Mouse (Mus musculus) liver, adult 2 months (tissue): Measurements from ENCODE around the gene Gdnf. TPM values are rescaled to one million over a fixed set of nuclear protein-coding genes. Genes with fewer than 3 reads are reported as not detected.

Experiments used
- DNase-seq: peaks from one replicate; pipeline ENCODE4 v3.0.0-alpha.2; 2011; ENCODE audit warnings: low read depth, low spot score; ENCODE audit errors: extremely low read depth
- H3K27ac ChIP-seq: fragments of 200-500 bp; replicated peaks from 2 replicates; pipeline ENCODE4 v1.5.1; 2012; ENCODE audit warnings: low read depth, mild to moderate bottlenecking, control low read depth, inconsistent platforms, low read length; ENCODE audit not compliant: insufficient read depth
- H3K27me3 ChIP-seq: fragments of 200-500 bp; 2 replicates; pipeline ENCODE4 v1.6.1; 2012; ENCODE audit warnings: mild to moderate bottlenecking, moderate library complexity, low read length, inconsistent platforms; ENCODE audit not compliant: control insufficient read depth, insufficient read depth
- H3K36me3 ChIP-seq: fragments of 200-500 bp; 2 replicates; pipeline ENCODE4 v1.6.1; 2012; ENCODE audit warnings: low read length, inconsistent platforms; ENCODE audit not compliant: control insufficient read depth, insufficient read depth
- H3K4me1 ChIP-seq: fragments of 200-500 bp; 2 replicates; pipeline ENCODE4 v1.6.1; 2011; ENCODE audit warnings: low read length; ENCODE audit not compliant: control insufficient read depth, insufficient read depth
- H3K4me3 ChIP-seq: fragments of 200-500 bp; 2 replicates; pipeline ENCODE4 v1.5.1; 2011; ENCODE audit warnings: low read depth, mild to moderate bottlenecking, control low read depth, low read length, moderate library complexity; ENCODE audit not compliant: insufficient read depth
- H3K79me2 ChIP-seq: fragments of 200-500 bp; 2 replicates; pipeline ENCODE4 v1.6.1; 2012; ENCODE audit warnings: inconsistent platforms, mild to moderate bottlenecking, low read length, moderate library complexity; ENCODE audit not compliant: control insufficient read depth, insufficient read depth
- H3K9ac ChIP-seq: fragments of 200-500 bp; 2 replicates; pipeline ENCODE4 v1.6.1; 2012; ENCODE audit warnings: low read depth, mild to moderate bottlenecking, control low read depth, inconsistent platforms, low read length
- CTCF ChIP-seq: fragments of 200-500 bp; IDR thresholded peaks from 2 replicates; pipeline ENCODE4 v1.5.1; 2011; ENCODE audit warnings: low read depth, low read length, control low read depth
- POLR2A ChIP-seq: fragments of 200-500 bp; IDR thresholded peaks from 2 replicates; pipeline ENCODE4 v1.6.1; 2011; ENCODE audit warnings: low read length, control low read depth; ENCODE audit not compliant: insufficient read depth; ENCODE audit errors: extremely low read depth
- WGBS: fragments of 180-500 bp; shearing (Covaris S2); methylation state at CpG from one replicate; pipeline ENCODE4 v1.1.7; 2018; 5-methylcytosine and 5-hydroxymethylcytosine counted together
- polyA plus RNA-seq: library from polyadenylated mRNA; depleted of rRNA; stranded (reverse); fragments of >200 nt; gene quantifications from 2 replicates; pipeline ENCODE4 v1.2.3, GENCODE M21; 2012
- total RNA-seq: library from RNA; depleted of rRNA; stranded (reverse); fragments of >200 nt; gene quantifications from 2 replicates; pipeline ENCODE4 v1.2.3, GENCODE M21; 2014

Gene Gdnf
- total and polyA plus RNA-seq, 2 experiments: not detected

- TF ChIP-seq CTCF: no peak
- TF ChIP-seq POLR2A: no peak
- Histone ChIP-seq H3K36me3 (no peaks in the 10 kb centered on the region), H3K27ac (no peak overlapping the region), H3K9ac (no peak overlapping the region), H3K27me3 (peaks cover 22% of the 10 kb centered on the region; the same call in 1 of the 2 replicates), H3K4me1 (no peaks in the 10 kb centered on the region; the same call in 1 of the 2 replicates), H3K4me3 (no peak overlapping the region), H3K79me2 (no peaks in the 10 kb centered on the region)
- WGBS: 1% methylated on average over 35 of the region's 36 CpGs
- no peak for DNase-seq
Measured at GRCm38 (mm10) chr15:7815521-7815944, 4.9 kb downstream of the Gdnf start.

GRCm38 (mm10) chr15:7823886-7824285 lies 13.2 kb downstream of the Gdnf start:
- H3K4me1 ChIP-seq: no peaks in the 10 kb centered on the region
- no peak overlapping the region for H3K27ac ChIP-seq
- DNase-seq: no peak
- peaks cover 3% of the 10 kb centered on the region; the same call in 1 of the 2 replicates for H3K27me3 ChIP-seq
- H3K9ac ChIP-seq: no peak overlapping the region
- H3K4me3 ChIP-seq: no peak overlapping the region
- 56% methylated on average over 6 of the region's 6 CpGs for WGBS
- no peaks in the 10 kb centered on the region for H3K36me3 ChIP-seq
- no peaks in the 10 kb centered on the region for H3K79me2 ChIP-seq
- TF ChIP-seq CTCF: no peak
- TF ChIP-seq POLR2A: no peak

- DNase-seq: no peak
- Histone ChIP-seq H3K9ac (no peak overlapping the region), H3K36me3 (no peaks in the 10 kb centered on the region), H3K27me3 (no peaks in the 10 kb centered on the region), H3K4me1 (no peaks in the 10 kb centered on the region), H3K27ac (no peak overlapping the region), H3K4me3 (no peak overlapping the region), H3K79me2 (no peaks in the 10 kb centered on the region)
- WGBS: 63% methylated on average over 6 of the region's 6 CpGs
- TF ChIP-seq CTCF (no peak), POLR2A (no peak)
Measured at GRCm38 (mm10) chr15:7825530-7825929, 14.9 kb downstream of the Gdnf start.

GRCm38 (mm10) chr15:7835404-7835803 lies 24.8 kb downstream of the Gdnf start:
- no peak for DNase-seq
- no peaks in the 10 kb centered on the region for H3K27me3 ChIP-seq
- no peak overlapping the region for H3K9ac ChIP-seq
- no peak overlapping the region for H3K27ac ChIP-seq
- H3K4me3 ChIP-seq: no peak overlapping the region
- no peaks in the 10 kb centered on the region for H3K4me1 ChIP-seq
- TF ChIP-seq CTCF: no peak
- no peaks in the 10 kb centered on the region for H3K36me3 ChIP-seq
- WGBS: 86% methylated on average over 9 of the region's 9 CpGs
- H3K79me2 ChIP-seq: no peaks in the 10 kb centered on the region

GRCm38 (mm10) chr15:7838060-7838920 lies 27.6 kb downstream of the Gdnf start:
- no peaks in the 10 kb centered on the region for H3K36me3 ChIP-seq
- DNase-seq: no peak
- WGBS: 77% methylated on average over 8 of the region's 8 CpGs
- no peaks in the 10 kb centered on the region for H3K79me2 ChIP-seq
- no peaks in the 10 kb centered on the region for H3K4me1 ChIP-seq
- H3K4me3 ChIP-seq: no peak overlapping the region
- H3K27me3 ChIP-seq: no peaks in the 10 kb centered on the region
- no peak overlapping the region for H3K9ac ChIP-seq
- TF ChIP-seq POLR2A: no peak
- TF ChIP-seq CTCF: no peak
- no peak overlapping the region for H3K27ac ChIP-seq

GRCm38 (mm10) chr15:7838921-7839309 lies 28.3 kb downstream of the Gdnf start:
- 76% methylated on average over 7 of the region's 7 CpGs for WGBS

More at GRCm38 (mm10) chr15:7838921-7839309, 28.3 kb downstream of the Gdnf start:
- Histone ChIP-seq H3K27ac (no peak overlapping the region), H3K9ac (no peak overlapping the region), H3K27me3 (no peaks in the 10 kb centered on the region), H3K79me2 (no peaks in the 10 kb centered on the region), H3K4me1 (no peaks in the 10 kb centered on the region), H3K4me3 (no peak overlapping the region), H3K36me3 (no peaks in the 10 kb centered on the region)
- no peak for DNase-seq
- no peak for TF ChIP-seq POLR2A
- TF ChIP-seq CTCF: no peak
